ENCODE assay signal across 1 mouse cellular context in genomic region chr11:121743113-121743512, GRCm38 (mm10).
TF ChIP-seq lines count a peak whose summit lies in the region.

No protein-coding gene starts in this region.

TF ChIP-seq in MEL, 35 proteins besides CTCF, POLR2A, EP300 and RAD21 (continued from another document):
- TF ChIP-seq ZC3H11A (IDR thresholded peaks at IDR 0.05; ENCODE audit: low read depth, low read length) (no peak), UBTF (IDR thresholded peaks at IDR 0.05; ENCODE audit: borderline replicate concordance, insufficient read depth, low read depth, low read length) (no peak), TAL1 (IDR thresholded peaks at IDR 0.05; ENCODE audit: low read length) (no peak), GABPA (IDR thresholded peaks at IDR 0.05; ENCODE audit: low read depth, low read length) (no peak), JUND (IDR thresholded peaks at IDR 0.05; ENCODE audit: low read depth, low read length) (no peak)
